Mouse (Mus musculus): Measurements from ENCODE around the gene Gjb5.
A peak's percentile ranks its signal among the peaks of the same experiment; 100 is the strongest.

Gjb5 gene

DNA sequence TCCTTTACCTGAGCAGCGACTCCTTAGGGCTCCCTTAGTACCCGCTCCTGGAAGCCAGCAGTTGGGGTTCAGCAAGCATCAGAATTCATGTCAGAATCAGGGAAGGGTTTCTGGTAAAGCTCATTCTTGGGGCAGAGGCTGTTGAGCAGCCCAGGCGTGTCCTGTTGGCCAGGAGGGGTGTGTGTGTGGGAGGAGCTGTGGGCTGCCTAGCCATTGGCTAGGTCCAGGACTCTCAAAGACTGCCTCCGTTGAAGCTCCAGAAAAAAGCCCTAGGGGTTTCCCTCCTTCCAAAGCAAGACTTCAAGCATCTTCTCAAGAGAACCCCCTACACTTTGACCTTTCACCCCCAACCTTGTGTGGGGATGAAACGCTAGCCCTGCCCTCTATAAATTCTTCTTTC, at the start of gene Gjb5:
Gene Gjb5 (minus strand): TSS at position 164 of the 400 bp plus-strand sequence.
- peak; percentile 41 for DNase-seq

DNA sequence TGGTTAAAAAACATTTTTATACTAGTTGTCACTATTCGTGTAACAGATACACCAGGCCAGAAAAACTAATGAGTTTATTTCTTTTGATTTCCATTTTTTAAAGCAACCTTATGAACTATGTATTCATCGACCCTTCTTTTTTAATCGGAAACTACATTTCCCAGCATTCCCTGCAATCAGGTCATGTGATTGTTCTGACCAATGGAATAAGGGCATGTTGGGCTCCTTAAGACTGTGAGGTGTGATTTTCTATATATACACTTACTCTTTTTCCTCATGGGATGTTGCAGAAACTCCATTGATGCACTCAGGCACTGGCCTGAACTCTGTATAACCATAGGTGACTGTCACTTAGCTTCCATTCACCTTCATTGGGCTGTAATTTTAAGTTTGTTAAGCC, 44.6 kb upstream of the Gjb5 start:
- DNase-seq = no peak

- DNase-seq = no peak
Measured at GRCm38 (mm10) chr4:127402166-127402565, 44.2 kb upstream of the Gjb5 start.

DNA sequence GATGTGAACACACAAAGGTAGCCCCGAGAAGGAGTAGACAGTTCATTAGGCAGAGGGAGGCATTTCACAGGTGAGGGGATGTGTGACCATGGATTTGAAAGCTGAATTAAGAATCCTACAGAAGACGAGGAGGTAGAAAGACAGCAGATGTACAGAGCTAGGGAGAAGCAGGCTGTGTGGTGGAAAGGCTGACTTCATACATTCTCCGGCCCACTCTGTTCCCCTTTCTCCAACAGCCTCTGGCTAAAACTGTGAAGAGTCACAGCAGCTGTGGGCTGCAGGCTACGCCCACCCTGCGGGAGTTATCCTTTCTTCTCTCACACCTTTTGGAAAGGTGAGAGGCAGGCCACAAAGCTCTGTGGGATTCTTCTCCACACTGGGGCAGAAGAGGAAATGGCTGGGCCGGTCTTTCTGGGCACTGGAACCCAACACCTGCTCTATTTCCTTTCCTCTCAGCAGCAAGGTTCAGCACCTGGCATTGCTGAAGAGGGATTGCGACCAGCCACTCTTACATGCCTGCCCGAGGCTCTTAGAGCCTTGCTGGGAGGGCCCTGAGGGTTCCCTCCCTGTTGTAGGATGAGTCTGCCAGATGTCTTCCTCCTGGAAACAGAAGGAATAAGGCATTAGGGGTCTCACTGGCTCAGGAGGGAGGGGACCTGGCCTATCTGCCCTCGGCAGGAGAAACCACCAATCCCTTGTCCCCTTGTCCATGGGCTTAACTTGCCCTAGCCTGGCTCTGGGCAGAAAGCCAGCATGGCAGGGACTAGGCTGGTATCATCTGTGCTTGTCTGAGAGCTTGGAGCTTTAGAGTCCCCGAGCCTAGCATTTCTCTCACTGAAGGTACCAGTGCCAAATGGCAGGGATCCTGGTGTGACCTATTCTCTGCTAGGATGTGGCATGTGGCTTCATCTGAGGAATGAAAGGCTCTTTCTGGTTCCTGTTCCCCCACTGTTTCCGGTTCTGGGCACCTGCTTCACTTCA, 42.5 kb upstream of the Gjb5 start:
- no peak for DNase-seq

DNA sequence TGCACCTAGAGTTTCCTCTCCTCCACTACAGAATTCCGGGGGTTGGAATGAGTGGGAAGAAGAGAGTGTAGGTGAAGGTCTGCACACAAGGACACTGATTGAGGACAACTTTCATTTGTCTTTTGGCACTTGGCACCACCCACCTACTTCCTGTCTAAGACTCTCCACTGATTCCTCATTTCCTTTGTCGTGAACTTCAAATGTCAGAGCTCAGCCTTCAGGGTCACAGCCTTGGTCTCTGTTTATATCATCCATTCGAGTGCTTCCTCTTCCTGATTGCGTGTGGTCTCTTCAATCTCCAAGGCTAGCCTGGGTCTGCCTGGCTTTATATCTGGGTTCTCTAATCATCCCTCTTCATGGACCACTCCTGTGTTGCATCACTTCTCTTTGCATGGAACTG, 37.6 kb upstream of the Gjb5 start:
- DNase-seq = no peak

GRCm38 (mm10) chr4:127389645-127390044, 31.7 kb upstream of the Gjb5 start:
- no peak for DNase-seq

GRCm38 (mm10) chr4:127377344-127377743, 19.4 kb upstream of the Gjb5 start:
- DNase-seq = no peak

- DNase-seq = no peak
Measured at GRCm38 (mm10) chr4:127375541-127376177, 17.7 kb upstream of the Gjb5 start.

- DNase-seq = no peak
Measured at GRCm38 (mm10) chr4:127374645-127375044, 16.7 kb upstream of the Gjb5 start.

GRCm38 (mm10) chr4:127373491-127373890, 15.5 kb upstream of the Gjb5 start:
- no peak for DNase-seq

- peak; percentile 61 for DNase-seq
Measured at GRCm38 (mm10) chr4:127371546-127371945, 13.6 kb upstream of the Gjb5 start.

DNA sequence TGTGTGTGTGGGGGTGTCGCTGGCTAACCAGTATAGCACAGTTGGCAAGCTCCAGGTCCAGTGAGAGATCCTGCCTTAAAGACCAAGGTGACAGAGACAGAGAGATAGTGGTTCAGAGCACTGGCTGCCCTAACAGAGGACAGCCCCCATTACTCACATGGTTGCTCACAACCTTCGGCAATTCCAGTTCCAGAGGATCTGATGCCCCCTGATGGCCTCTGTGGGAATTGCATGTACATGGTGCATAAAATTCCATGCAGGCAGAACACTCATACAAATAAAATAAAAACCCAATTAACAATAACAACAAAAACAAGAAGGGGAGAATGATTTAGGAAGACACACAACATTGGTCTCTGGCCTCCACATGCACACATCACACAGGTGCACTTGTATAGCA, 12.5 kb upstream of the Gjb5 start:
- no peak for DNase-seq

GRCm38 (mm10) chr4:127368379-127368973, 10.5 kb upstream of the Gjb5 start:
- peak; percentile 62 for DNase-seq

GRCm38 (mm10) chr4:127365834-127366233, 7.9 kb upstream of the Gjb5 start:
- no peak for DNase-seq

GRCm38 (mm10) chr4:127365433-127365832, 7.5 kb upstream of the Gjb5 start:
- DNase-seq = no peak

GRCm38 (mm10) chr4:127364431-127364830, 6.5 kb upstream of the Gjb5 start:
- DNase-seq = no peak

GRCm38 (mm10) chr4:127363331-127363730, 5.3 kb upstream of the Gjb5 start:
- DNase-seq = peak; percentile 13

DNA sequence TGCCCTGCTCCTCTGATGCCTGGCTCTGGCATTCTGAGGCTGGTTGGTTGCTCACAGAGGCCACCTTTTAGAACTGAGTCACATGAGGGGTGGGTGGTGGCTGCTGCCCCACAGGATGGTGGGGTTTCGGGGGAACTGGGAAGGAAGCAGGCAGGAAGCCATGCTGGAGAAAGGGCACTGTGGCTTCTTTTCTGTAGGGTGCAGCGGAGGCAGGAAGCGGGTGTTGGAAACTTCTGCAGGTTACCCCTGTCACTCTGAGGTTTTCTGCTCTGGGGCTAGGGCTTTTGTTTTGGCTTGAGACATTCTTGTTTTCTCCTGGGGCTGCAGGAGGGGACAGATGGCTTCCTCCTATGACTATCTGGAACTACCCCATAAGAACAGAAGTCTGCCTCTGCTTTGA, 4.5 kb upstream of the Gjb5 start:
- DNase-seq = no peak

- peak; percentile 21 for DNase-seq
Measured at GRCm38 (mm10) chr4:127354506-127355485, 3.2 kb downstream of the Gjb5 start.

- peak; percentile 35 for DNase-seq
Measured at GRCm38 (mm10) chr4:127353951-127354438, 4.0 kb downstream of the Gjb5 start, which contains the start of gene Gjb4. Gjb4 (minus strand) TSS chr4:127354081.

- no peak for DNase-seq
Measured at GRCm38 (mm10) chr4:127352594-127352993, 5.4 kb downstream of the Gjb5 start.
